Mouse (Mus musculus) embryo, embryonic 10 days (tissue): ENCODE results near the gene Spast.

Experiments
- DNase-seq: peaks from one replicate; pipeline ENCODE4 v3.0.0-alpha.2; 2015; ENCODE audit warnings: low spot score

Spast gene

DNA sequence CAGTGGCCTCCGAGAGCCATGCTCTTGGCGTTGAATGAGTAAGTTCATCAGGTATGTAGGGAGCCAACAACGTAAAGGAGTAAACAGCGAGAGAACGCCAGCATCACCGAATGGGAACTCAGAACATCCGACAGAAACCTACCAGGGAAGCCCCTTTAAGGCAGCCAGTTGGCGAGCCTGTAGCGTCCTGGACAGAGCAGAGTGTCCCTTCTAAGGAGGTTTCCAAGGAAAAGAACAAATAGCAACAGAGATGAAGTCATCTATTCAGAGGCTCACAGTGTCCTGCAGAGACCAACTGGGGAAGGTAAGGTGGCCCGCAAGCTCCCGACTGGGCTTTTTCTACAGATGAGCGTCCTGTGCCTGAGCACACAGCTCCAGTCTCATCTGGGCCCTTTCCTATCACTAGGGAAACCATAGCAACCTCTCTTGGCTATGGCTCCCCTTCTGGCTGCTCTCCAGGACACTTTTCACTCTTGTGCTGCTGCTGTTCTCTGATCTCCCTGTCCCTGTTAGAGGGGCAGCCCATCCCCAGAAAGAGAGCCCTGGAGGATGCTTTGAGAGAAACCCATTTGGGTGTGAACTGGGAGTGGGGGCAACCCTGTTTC, 85.7 kb downstream of the Spast start:
- no peak for DNase-seq

DNA sequence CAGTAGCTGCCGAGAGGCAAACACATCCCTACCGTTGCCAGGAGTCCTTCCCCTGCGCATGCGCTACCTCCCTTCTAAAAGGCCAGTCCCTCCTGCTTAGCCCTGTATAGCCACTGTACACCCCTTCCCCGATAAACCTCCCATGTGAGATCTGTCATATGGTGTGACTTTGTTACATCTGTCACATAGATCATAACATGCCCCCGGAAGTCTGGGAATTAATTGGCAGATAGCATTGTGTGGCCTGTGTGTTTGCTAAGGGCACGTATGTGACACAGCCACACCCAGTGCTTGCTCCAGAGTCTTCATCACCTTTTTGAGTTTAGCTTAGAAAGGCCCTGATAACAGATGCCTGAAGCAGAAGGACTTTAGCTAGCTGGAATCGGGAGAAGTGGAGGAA, 91.3 kb downstream of the Spast start:
- DNase-seq: no peak

DNA sequence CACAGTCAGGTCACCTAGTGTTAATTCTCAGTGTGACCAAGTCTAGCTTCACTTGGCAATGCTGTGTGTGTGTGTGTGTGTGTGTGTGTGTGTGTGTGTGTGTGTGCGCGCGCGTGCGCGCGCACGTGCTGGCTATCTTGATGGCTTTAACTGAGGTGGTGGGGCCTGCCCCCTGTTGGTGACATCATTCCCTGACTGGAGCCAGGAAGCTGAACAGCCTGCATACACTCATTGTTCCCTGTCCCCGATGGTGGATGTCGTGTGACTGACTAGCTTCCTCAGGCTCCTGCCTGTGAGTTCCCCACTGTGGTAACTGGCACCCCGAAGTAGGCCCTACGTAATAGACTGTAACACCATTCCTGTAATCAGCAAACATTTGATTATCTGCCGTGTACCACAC, 92.7 kb downstream of the Spast start:
- DNase-seq: peak; percentile 29

DNA sequence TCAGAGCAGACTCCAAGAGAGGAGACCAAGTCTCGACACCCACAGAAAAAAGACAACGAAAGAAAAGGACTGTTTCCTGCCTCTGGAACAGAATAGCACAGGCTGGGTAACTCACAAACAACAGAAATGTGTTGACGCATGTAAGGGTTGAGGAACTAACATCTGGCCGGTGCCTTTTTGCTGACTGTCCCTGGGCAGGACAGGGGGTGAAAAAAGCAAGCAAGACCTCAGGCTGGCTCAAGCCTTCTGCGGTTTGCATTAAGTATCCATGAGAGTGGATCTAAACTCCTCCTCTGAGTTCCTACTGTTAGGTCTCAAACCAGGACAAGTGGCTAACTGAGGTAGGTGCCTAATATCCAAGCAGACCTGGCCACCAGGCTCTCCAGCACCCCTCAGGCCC, 93.8 kb downstream of the Spast start:
- DNase-seq: no peak

DNA sequence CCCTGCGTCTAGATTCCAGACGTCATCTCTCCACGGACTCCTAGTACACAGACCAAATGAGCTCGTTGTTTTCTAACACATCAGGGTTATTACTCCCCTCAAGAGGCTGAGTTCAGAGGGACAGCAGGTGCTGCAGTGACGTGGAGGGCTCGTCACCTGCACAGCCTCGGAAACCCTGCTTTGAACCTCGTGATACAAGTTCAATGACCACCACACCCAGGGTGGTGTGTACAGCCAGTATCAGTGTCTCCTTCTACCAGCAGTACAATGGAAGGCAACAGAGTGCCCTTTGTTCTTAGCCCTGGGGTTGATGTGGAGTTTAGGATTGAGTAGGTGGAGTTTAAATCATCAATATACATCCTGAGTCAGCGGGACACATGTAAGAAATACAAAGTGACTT, 99.0 kb downstream of the Spast start:
- DNase-seq: no peak

DNA sequence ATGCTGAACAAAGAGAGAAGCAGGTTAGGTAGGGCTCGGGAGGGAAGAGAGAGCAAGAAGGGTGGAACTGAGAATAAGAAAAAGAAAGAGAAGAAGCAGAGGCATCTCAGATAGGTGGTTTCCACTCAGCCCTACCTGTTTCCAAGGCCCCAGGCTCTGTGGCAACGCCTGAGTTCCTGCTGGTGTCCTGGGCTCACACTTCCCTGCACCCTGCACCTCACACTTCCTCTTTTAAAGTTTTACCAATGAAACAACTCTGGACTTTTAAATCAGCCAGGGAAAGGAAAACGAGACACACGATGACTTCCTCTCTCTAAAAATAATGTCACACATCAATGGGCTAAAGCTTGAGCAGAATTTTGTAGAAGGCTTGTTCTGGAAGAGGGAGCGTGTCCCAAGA, 101.7 kb downstream of the Spast start:
- DNase-seq: no peak
